Mouse (Mus musculus) midbrain, postnatal 0 days (tissue): ENCODE measurements around the gene Ech1. TPM values are rescaled to one million over a fixed set of nuclear protein-coding genes. Genes with fewer than 3 reads are reported as not detected.

Experiments
- ATAC-seq: fragments of 200-750 bp; cut with Nextera tagmentation; 2 replicates; pipeline ENCODE4 v1.8.0; 2017; ENCODE audit warnings: moderate number of reproducible peaks, mild to moderate bottlenecking, moderate TSS enrichment, moderate library complexity; ENCODE audit not compliant: low FRiP score
- DNase-seq: peaks from one replicate; pipeline ENCODE4 v3.0.0-alpha.2; 2015; ENCODE audit warnings: low spot score
- H3K27ac ChIP-seq: fragments of 300-500 bp; sonication (generic); 2 replicates; pipeline ENCODE4 v1.5.1; 2014; ENCODE audit warnings: low read depth, mild to moderate bottlenecking, low read length, mixed read lengths
- H3K27me3 ChIP-seq: fragments of 300-500 bp; sonication (generic); 2 replicates; pipeline ENCODE4 v1.6.1; 2014; ENCODE audit warnings: low read length, control low read depth, mixed read lengths; ENCODE audit not compliant: insufficient read depth
- H3K36me3 ChIP-seq: fragments of 300-500 bp; sonication (generic); 2 replicates; pipeline ENCODE4 v1.6.1; 2014; ENCODE audit warnings: low read length, control low read depth, mixed read lengths; ENCODE audit not compliant: insufficient read depth
- H3K4me1 ChIP-seq: fragments of 300-500 bp; sonication (generic); 2 replicates; pipeline ENCODE4 v1.6.1; 2014; ENCODE audit warnings: mild to moderate bottlenecking, control low read depth, antibody characterized with exemption, low read length, mixed read lengths; ENCODE audit not compliant: insufficient read depth
- H3K4me2 ChIP-seq: fragments of 300-500 bp; sonication (generic); 2 replicates; pipeline ENCODE4 v1.6.1; 2014; ENCODE audit warnings: low read depth, mild to moderate bottlenecking, low read length, mixed read lengths; ENCODE audit not compliant: poor library complexity, severe bottlenecking
- H3K4me3 ChIP-seq: fragments of 300-500 bp; sonication (generic); 2 replicates; pipeline ENCODE4 v1.5.1; 2014; ENCODE audit warnings: low read depth, mild to moderate bottlenecking, low read length, moderate library complexity
- H3K9ac ChIP-seq: fragments of 300-500 bp; sonication (generic); replicated peaks from 2 replicates; pipeline ENCODE4 v1.6.1; 2014; ENCODE audit warnings: mild to moderate bottlenecking, low read length, moderate library complexity, mixed read lengths; ENCODE audit not compliant: poor library complexity, severe bottlenecking
- H3K9me3 ChIP-seq: fragments of 300-500 bp; sonication (generic); 2 replicates; pipeline ENCODE4 v1.6.1; 2016; ENCODE audit warnings: low read length, control low read depth
- CTCF ChIP-seq: IDR thresholded peaks from 2 replicates; pipeline ENCODE4 v1.5.1; 2016; ENCODE audit warnings: antibody characterized with exemption, mild to moderate bottlenecking
- WGBS: fragments of 180-500 bp; shearing (Covaris S2); extraction: QIAGEN DNeasy Blood & Tissue Kit; methylation state at CpG from one replicate; pipeline ENCODE4 v1.1.7; 2014; 5-methylcytosine and 5-hydroxymethylcytosine counted together
- polyA plus RNA-seq: library from polyadenylated mRNA; unstranded; fragments of >200 nt; fragmentation: Nextera tagmentation; extraction: Ambion mirVana; gene quantifications from 2 replicates; pipeline ENCODE4 v1.2.1, GENCODE M21; 2015
- total RNA-seq: library from RNA; depleted of rRNA; stranded (reverse); fragments of >200 nt; gene quantifications from 2 replicates; pipeline ENCODE4 v1.2.3, GENCODE M21; 2014

Gene Ech1
- total and polyA plus RNA-seq, 2 experiments from 2014 or later = 103 to 104 TPM

GRCm38 (mm10) chr7:28831411-28832125 is 6.6 kb downstream of the Ech1 start:
- ATAC-seq = no peak

GRCm38 (mm10) chr7:28832137-28832536 is 7.1 kb downstream of the Ech1 start:
- WGBS = 82% methylated on average over 6 of the region's 6 CpGs
- peaks cover 25% of the 10 kb centered on the region for H3K36me3 ChIP-seq
- ATAC-seq = no peak
- TF ChIP-seq CTCF = no peak
- no peaks in the 10 kb centered on the region for H3K9me3 ChIP-seq
- H3K9ac ChIP-seq = no peak overlapping the region
- H3K27ac ChIP-seq = no peak overlapping the region
- no peaks in the 10 kb centered on the region for H3K4me1 ChIP-seq
- DNase-seq = no peak
- H3K4me2 ChIP-seq = no peak overlapping the region
- H3K27me3 ChIP-seq = no peaks in the 10 kb centered on the region
- no peak overlapping the region for H3K4me3 ChIP-seq

More at GRCm38 (mm10) chr7:28831411-28832125, 6.6 kb downstream of the Ech1 start:
- Histone ChIP-seq H3K9me3 (no peaks in the 10 kb centered on the region), H3K4me1 (no peaks in the 10 kb centered on the region), H3K9ac (no peak overlapping the region), H3K27me3 (no peaks in the 10 kb centered on the region), H3K36me3 (peaks cover 25% of the 10 kb centered on the region), H3K4me3 (no peak overlapping the region), H3K4me2 (no peak overlapping the region), H3K27ac (no peak overlapping the region)
- DNase-seq = no peak
- TF ChIP-seq CTCF = no peak
- 94% methylated on average over 17 of the region's 17 CpGs for WGBS

DNA sequence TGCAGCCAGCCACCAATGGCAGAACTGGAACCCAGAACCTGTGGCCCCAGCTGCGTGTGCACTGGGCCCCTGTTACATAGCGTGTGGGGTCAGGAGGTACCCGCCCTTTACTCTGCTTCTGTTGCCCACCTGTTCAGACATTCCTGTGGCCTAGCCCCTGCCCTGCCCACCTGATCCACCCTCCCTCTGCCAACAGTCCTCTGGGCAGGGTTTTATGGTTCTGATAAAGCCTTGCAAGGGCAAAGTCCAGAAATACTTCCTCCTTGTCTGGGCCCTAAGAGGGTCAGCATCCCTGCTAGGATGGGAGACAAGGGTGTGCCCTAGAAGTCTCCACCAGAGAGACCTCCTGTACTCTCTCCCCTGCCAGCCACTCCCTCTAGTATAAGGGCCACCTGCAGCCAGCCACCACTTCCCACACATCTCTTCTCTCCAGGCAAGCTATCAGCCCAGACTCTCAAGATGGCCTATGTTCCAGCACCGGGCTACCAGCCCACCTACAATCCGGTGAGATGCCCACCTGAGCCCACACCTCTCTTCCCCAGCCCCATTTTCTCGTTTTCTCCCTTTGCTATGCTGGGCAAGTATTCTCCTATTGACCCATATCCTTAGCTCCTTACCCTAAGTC is 8.8 kb downstream of the Ech1 start, which contains the start of gene Lgals4:
Gene Lgals4, plus strand, starts transcription at position 132 of the 625 bp plus-strand sequence.
- 86% methylated on average over 6 of the region's 6 CpGs for WGBS

GRCm38 (mm10) chr7:28836936-28837335 is 11.9 kb downstream of the Ech1 start:
- WGBS = 85% methylated on average over 5 of the region's 5 CpGs
- no peak overlapping the region for H3K27ac ChIP-seq
- no peak overlapping the region for H3K4me2 ChIP-seq
- H3K36me3 ChIP-seq = 0 out of 2 replicates have a peak, but pooled peaks cover under 1% of the 10 kb centered on the region
- DNase-seq = no peak
- ATAC-seq = no peak
- H3K4me1 ChIP-seq = no peaks in the 10 kb centered on the region
- no peak overlapping the region for H3K9ac ChIP-seq
- no peaks in the 10 kb centered on the region for H3K27me3 ChIP-seq
- no peaks in the 10 kb centered on the region for H3K9me3 ChIP-seq
- H3K4me3 ChIP-seq = no peak overlapping the region
- no peak for TF ChIP-seq CTCF

More for the DNA sequence above, 8.8 kb downstream of the Ech1 start, which contains the start of gene Lgals4:
- Histone ChIP-seq H3K4me1 (no peaks in the 10 kb centered on the region), H3K27ac (no peak within 1 kb of the TSS), H3K9me3 (no peaks in the 10 kb centered on the region), H3K4me2 (no peak within 1 kb of the TSS), H3K4me3 (no peak within 1 kb of the TSS), H3K36me3 (peaks cover 25% of the 10 kb centered on the region), H3K9ac (no peak within 1 kb of the TSS), H3K27me3 (no peaks in the 10 kb centered on the region)
- DNase-seq (no peak), ATAC-seq (no peak)
- no peak for TF ChIP-seq CTCF

DNA sequence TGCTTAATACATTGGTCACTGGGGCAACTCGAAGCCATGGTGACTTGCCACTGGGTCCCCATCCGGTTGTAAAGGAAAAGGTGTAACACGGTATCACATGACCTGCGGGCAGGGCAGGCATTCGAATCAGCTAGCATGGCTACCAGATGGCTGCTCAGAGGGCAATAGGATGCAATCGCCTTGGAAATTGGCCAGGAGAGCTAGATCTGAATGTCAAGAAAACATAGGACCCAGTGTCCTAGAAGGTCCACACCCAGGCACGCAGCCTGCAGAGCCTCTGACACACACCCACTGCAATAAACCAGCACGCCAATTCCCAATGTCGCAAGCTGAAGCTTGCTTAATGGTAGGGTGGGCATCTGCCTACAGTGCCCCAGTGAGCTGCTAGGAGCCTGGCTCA is 13.3 kb downstream of the Ech1 start:
- Histone ChIP-seq H3K4me2 (no peak overlapping the region), H3K9me3 (no peaks in the 10 kb centered on the region), H3K9ac (no peak overlapping the region), H3K36me3 (no peaks in the 10 kb centered on the region), H3K4me1 (no peaks in the 10 kb centered on the region), H3K27me3 (no peaks in the 10 kb centered on the region), H3K27ac (no peak overlapping the region), H3K4me3 (no peak overlapping the region)
- 86% methylated on average over 9 of the region's 9 CpGs for WGBS
- TF ChIP-seq CTCF = no peak
- DNase-seq = no peak
- no peak for ATAC-seq

GRCm38 (mm10) chr7:28847273-28847672 is 22.3 kb downstream of the Ech1 start:
- no peaks in the 10 kb centered on the region for H3K36me3 ChIP-seq
- ATAC-seq (no peak), DNase-seq (no peak)
- no peak overlapping the region for H3K4me2 ChIP-seq
- H3K27me3 ChIP-seq = no peaks in the 10 kb centered on the region
- H3K4me3 ChIP-seq = no peak overlapping the region
- H3K9me3 ChIP-seq = no peaks in the 10 kb centered on the region
- H3K27ac ChIP-seq = no peak overlapping the region
- TF ChIP-seq CTCF = no peak
- H3K9ac ChIP-seq = no peak overlapping the region
- 74% methylated on average over 1 of the region's 1 CpGs for WGBS
- no peaks in the 10 kb centered on the region for H3K4me1 ChIP-seq
